Comparison of ENCODE assay signal across 27 mouse cellular contexts in the genomic region with DNA sequence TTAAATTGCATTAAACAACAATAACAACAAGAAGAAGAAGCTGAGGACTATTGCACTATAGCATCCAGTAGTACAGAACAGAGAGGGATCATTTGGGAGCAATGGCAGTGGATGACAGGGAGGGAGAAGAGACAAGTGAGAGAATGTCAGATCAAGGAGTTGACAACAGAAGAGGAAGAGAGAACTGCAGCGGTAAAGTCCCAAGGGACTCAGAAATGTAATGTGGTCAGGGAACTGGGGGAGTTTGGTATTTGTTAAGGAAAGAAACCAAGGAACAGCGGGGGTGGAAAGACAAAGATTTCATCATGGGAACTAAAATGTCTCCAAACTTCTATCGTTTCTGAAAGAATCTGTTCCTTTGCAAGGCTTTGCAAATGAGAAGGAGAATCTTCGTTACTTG.
"Had no signal": no experiment of that assay in that cellular context is flagged by ENCODE, and none has a peak within 500 bp of the region (broad histone marks: within the 10 kb centered on the region; RNA-seq: fewer than 3 reads in every experiment).

No protein-coding gene starts in this region.

- H3K9me3 ChIP-seq: heart, embryonic 10.5 days; heart, embryonic 13.5 days; heart, embryonic 15.5 days; hindbrain, embryonic 13.5 days; hindbrain, embryonic 15.5 days; kidney, embryonic 15.5 days; limb, embryonic 10.5 days; limb, embryonic 12.5 days; liver, embryonic 13.5 days; liver, embryonic 15.5 days had no signal

- H3K27me3 ChIP-seq: heart, embryonic 13.5 days; heart, embryonic 15.5 days; hindbrain, embryonic 13.5 days; hindbrain, embryonic 15.5 days; kidney, embryonic 15.5 days; limb, embryonic 12.5 days; liver, embryonic 15.5 days had no signal

- H3K4me2 ChIP-seq: heart, embryonic 13.5 days; heart, embryonic 15.5 days; hindbrain, embryonic 13.5 days; hindbrain, embryonic 15.5 days; kidney, embryonic 15.5 days; limb, embryonic 12.5 days; liver, embryonic 11.5 days; liver, embryonic 13.5 days; liver, embryonic 15.5 days had no signal

- H3K4me3 ChIP-seq: gastrocnemius, adult 2 months; heart, embryonic 10.5 days; heart, embryonic 13.5 days; heart, embryonic 15.5 days; hindbrain, embryonic 13.5 days; hindbrain, embryonic 15.5 days; kidney, embryonic 15.5 days; layer of hippocampus, adult 2 months; left cerebral cortex, adult 2 months; limb, embryonic 10.5 days; limb, embryonic 12.5 days; liver, embryonic 13.5 days; liver, embryonic 15.5 days had no signal

- H3K4me1 ChIP-seq: heart, embryonic 15.5 days; kidney, embryonic 15.5 days; liver, embryonic 15.5 days had no signal

- H3K9ac ChIP-seq: heart, embryonic 13.5 days; heart, embryonic 15.5 days; hindbrain, embryonic 13.5 days; hindbrain, embryonic 15.5 days; kidney, embryonic 15.5 days; limb, embryonic 12.5 days; liver, embryonic 13.5 days; liver, embryonic 15.5 days had no signal

- H3K27ac ChIP-seq: gastrocnemius, adult 2 months; heart, embryonic 10.5 days; heart, embryonic 13.5 days; heart, embryonic 15.5 days; hindbrain, embryonic 13.5 days; hindbrain, embryonic 15.5 days; hindbrain, postnatal 0 days; kidney, embryonic 15.5 days; kidney, postnatal 0 days; layer of hippocampus, adult 2 months; left cerebral cortex, adult 2 months; limb, embryonic 10.5 days; limb, embryonic 12.5 days; liver, embryonic 13.5 days; liver, embryonic 15.5 days had no signal

- H3K36me3 ChIP-seq: heart, embryonic 10.5 days; heart, embryonic 13.5 days; heart, embryonic 15.5 days; hindbrain, embryonic 13.5 days; hindbrain, embryonic 15.5 days; kidney, embryonic 15.5 days; limb, embryonic 10.5 days; limb, embryonic 12.5 days; liver, embryonic 13.5 days; liver, embryonic 15.5 days had no signal

- DNase-seq: gastrocnemius, adult 2 months; gastrocnemius, postnatal 10 days; gastrocnemius, postnatal 25 days; heart, adult 18-20 months; heart, postnatal 14 days; heart, postnatal 36 days; kidney, adult 11 months; kidney, adult 2 months; kidney, adult 9 months; kidney, postnatal 25 days; kidney, postnatal 4 days; liver; liver, embryonic 13.5 days had no signal
